Comparison of ENCODE assay signal across 38 mouse cellular contexts in genomic region chr13:23892592-23893268, GRCm38 (mm10). TPM values are rescaled to one million over a fixed set of nuclear protein-coding genes. Genes with fewer than 3 reads are reported as not detected.
DNase-seq lines count a peak whose midpoint lies in the region; ATAC-seq lines count a peak whose summit lies in the region.
"Had no signal": no experiment of that assay in that cellular context is flagged by ENCODE, and none has a peak within 500 bp of the region (broad histone marks: within the 10 kb centered on the region; RNA-seq: fewer than 3 reads in every experiment).

No protein-coding gene starts in this region.

- H3K4me2 ChIP-seq in midbrain, embryonic 16.5 days (ENCODE audit: low read length), result no peak overlapping the region
- H3K4me2 ChIP-seq in midbrain, embryonic 14.5 days (ENCODE audit: low read length), result peak overlapping the region; percentile 2; the same call in 1 of the 2 replicates
- H3K4me2 ChIP-seq: embryonic facial prominence, embryonic 12.5 days; heart, embryonic 12.5 days; limb, embryonic 15.5 days; neural tube, embryonic 13.5 days had no signal

- no peak overlapping the region for H3K27ac ChIP-seq in midbrain, embryonic 10.5 days (replicated peaks)
- H3K27ac ChIP-seq in midbrain, embryonic 16.5 days (ENCODE audit: low read length), result no peak overlapping the region
- H3K27ac ChIP-seq in midbrain, embryonic 14.5 days (replicated peaks; ENCODE audit: low read depth, low read length), result no peak overlapping the region
- H3K27ac ChIP-seq: embryonic facial prominence, embryonic 12.5 days; heart, adult 2 months; limb, embryonic 10.5 days; limb, embryonic 15.5 days; liver, embryonic 14.5 days; macrophage; neural tube, embryonic 13.5 days had no signal

- no peak overlapping the region for H3K9ac ChIP-seq in midbrain, embryonic 16.5 days (ENCODE audit: low read depth, low read length)
- H3K9ac ChIP-seq in midbrain, embryonic 14.5 days (replicated peaks; ENCODE audit: low read length), result no peak overlapping the region
- H3K9ac ChIP-seq: embryonic facial prominence, embryonic 12.5 days; heart, embryonic 12.5 days; limb, embryonic 15.5 days; liver, embryonic 14.5 days; neural tube, embryonic 13.5 days had no signal

- WGBS in midbrain, embryonic 10.5 days, result 18% methylated on average over 9 of the region's 9 CpGs
- WGBS in midbrain, embryonic 16.5 days, result 7% methylated on average over 9 of the region's 9 CpGs
- 8% methylated on average over 9 of the region's 9 CpGs for WGBS in midbrain, embryonic 14.5 days

- no peaks in the 10 kb centered on the region for H3K36me3 ChIP-seq in midbrain, embryonic 10.5 days
- no peaks in the 10 kb centered on the region for H3K36me3 ChIP-seq in midbrain, embryonic 16.5 days (ENCODE audit: control insufficient read depth, insufficient read depth, low read length)
- H3K36me3 ChIP-seq in midbrain, embryonic 14.5 days (ENCODE audit: control insufficient read depth, insufficient read depth, low read length), result no peaks in the 10 kb centered on the region
- H3K36me3 ChIP-seq: embryonic facial prominence, embryonic 12.5 days; heart, embryonic 12.5 days; limb, embryonic 10.5 days; limb, embryonic 15.5 days; neural tube, embryonic 13.5 days had no signal

- no peak overlapping the region for H3K4me3 ChIP-seq in midbrain, embryonic 10.5 days
- no peak overlapping the region for H3K4me3 ChIP-seq in midbrain, embryonic 16.5 days (ENCODE audit: low read depth, low read length)
- no peak overlapping the region for H3K4me3 ChIP-seq in midbrain, embryonic 14.5 days (replicated peaks; ENCODE audit: low read depth, low read length)
- H3K4me3 ChIP-seq: embryonic facial prominence, embryonic 12.5 days; heart, adult 2 months; heart, embryonic 12.5 days; limb, embryonic 10.5 days; limb, embryonic 15.5 days; myocyte; neural tube, embryonic 13.5 days had no signal

- H3K27me3 ChIP-seq in midbrain, embryonic 10.5 days (ENCODE audit: low read depth, poor library complexity, severe bottlenecking), result no peaks in the 10 kb centered on the region
- no peaks in the 10 kb centered on the region for H3K27me3 ChIP-seq in midbrain, embryonic 16.5 days (ENCODE audit: control insufficient read depth, insufficient read depth, low read depth, low read length)
- H3K27me3 ChIP-seq in midbrain, embryonic 14.5 days (ENCODE audit: control insufficient read depth, insufficient read depth, low read length), result no peaks in the 10 kb centered on the region
- H3K27me3 ChIP-seq: embryonic facial prominence, embryonic 12.5 days; limb, embryonic 15.5 days; neural tube, embryonic 13.5 days; Patski had no signal

- peak; percentile 1 to 11 for DNase-seq in cerebellum, postnatal 14 days
- DNase-seq in cerebellum, adult 9-10 months, result no peak
- DNase-seq in midbrain, embryonic 10.5 days (ENCODE audit: low spot score), result peak; percentile 29
- peak; percentile 44 for DNase-seq in midbrain, embryonic 14.5 days
- DNase-seq in retina, postnatal 7 days (ENCODE audit: low read depth, low spot score), result peak; percentile 31
- DNase-seq in adrenal gland, postnatal 14 days, result no peak
- DNase-seq: adrenal gland, postnatal 10 days; cerebellum, adult 11-12 months; cerebellum, postnatal 25 days; heart, adult 2 months; kidney, adult 9 months; kidney, postnatal 10 days; layer of hippocampus, adult 9-11 months; lung, adult 2 months; lung, postnatal 10 days; right cerebral cortex, postnatal 4 days; thymus, adult 2 months; thymus, postnatal 4 days had no signal

- H3K9me3 ChIP-seq in midbrain, embryonic 10.5 days (replicated peaks), result no peaks in the 10 kb centered on the region
- no peaks in the 10 kb centered on the region for H3K9me3 ChIP-seq in midbrain, embryonic 16.5 days (replicated peaks; ENCODE audit: control insufficient read depth, low read length, poor library complexity, severe bottlenecking)
- no peaks in the 10 kb centered on the region for H3K9me3 ChIP-seq in midbrain, embryonic 14.5 days (ENCODE audit: control insufficient read depth, low read length)
- H3K9me3 ChIP-seq: embryonic facial prominence, embryonic 12.5 days; heart, embryonic 12.5 days; limb, embryonic 10.5 days; limb, embryonic 15.5 days; neural tube, embryonic 13.5 days had no signal

- no peak for ATAC-seq in midbrain, embryonic 16.5 days
- peak; percentile 11; the same call in 1 of the 2 replicates for ATAC-seq in midbrain, embryonic 14.5 days (ENCODE audit: low FRiP score, low TSS enrichment)
- ATAC-seq: intestine, embryonic 16.5 days; Patski had no signal

- H3K4me1 ChIP-seq in midbrain, embryonic 10.5 days, result peaks cover 28% of the 10 kb centered on the region
- 0 out of 2 replicates have a peak, but pooled peaks cover 2% of the 10 kb centered on the region for H3K4me1 ChIP-seq in midbrain, embryonic 16.5 days (ENCODE audit: control insufficient read depth, insufficient read depth, low read length)
- H3K4me1 ChIP-seq in midbrain, embryonic 14.5 days (ENCODE audit: control insufficient read depth, insufficient read depth, low read length), result no peaks in the 10 kb centered on the region
- H3K4me1 ChIP-seq: limb, embryonic 15.5 days had no signal

RNA-seq across cellular contexts. Expression of gene Slc17a4, which starts 22.1 kb away (rescaled TPM):
- polyA plus RNA-seq in midbrain, embryonic 10.5 days (2016; fragmentation: Nextera tagmentation; extraction: Ambion mirVana), result not detected in 2 replicates
- polyA plus RNA-seq in midbrain, embryonic 16.5 days (2015; fragmentation: Nextera tagmentation; extraction: Ambion mirVana), result not detected in 2 replicates
- not detected in 2 replicates for polyA plus RNA-seq in midbrain, embryonic 14.5 days (2014; fragmentation: Nextera tagmentation; extraction: Ambion mirVana)
- 0.45 and 4.8 TPM in 2 replicates for total RNA-seq in adrenal gland, postnatal 14 days (2021)
- total RNA-seq: gastrocnemius, adult 8-10 months; gastrocnemius, postnatal 4 days; heart, adult 2 months; hematopoietic stem cell, adult 5-6 weeks; left cerebral cortex, postnatal 10 days; MEL had no signal
- polyA plus RNA-seq: embryonic facial prominence, embryonic 12.5 days; forebrain, embryonic 14.5 days; heart, adult 2 months; heart, embryonic 12.5 days; heart, postnatal 0 days; limb, embryonic 10.5 days; limb, embryonic 15.5 days; lung, adult 2 months; macrophage had no signal

RNA-seq across cellular contexts. Expression of gene Slc17a1, which starts 25.2 kb away (rescaled TPM):
- not detected in 2 replicates for polyA plus RNA-seq in midbrain, embryonic 10.5 days (2016; fragmentation: Nextera tagmentation; extraction: Ambion mirVana)
- polyA plus RNA-seq in midbrain, embryonic 16.5 days (2015; fragmentation: Nextera tagmentation; extraction: Ambion mirVana), result not detected in 2 replicates
- not detected in 2 replicates for polyA plus RNA-seq in midbrain, embryonic 14.5 days (2014; fragmentation: Nextera tagmentation; extraction: Ambion mirVana)
- 1.1 TPM in 1 of 2 replicates, not detected in the other for total RNA-seq in adrenal gland, postnatal 14 days (2021)
- total RNA-seq: gastrocnemius, adult 8-10 months; gastrocnemius, postnatal 4 days; heart, adult 2 months; hematopoietic stem cell, adult 5-6 weeks; left cerebral cortex, postnatal 10 days; MEL had no signal
- polyA plus RNA-seq: embryonic facial prominence, embryonic 12.5 days; forebrain, embryonic 14.5 days; heart, adult 2 months; heart, embryonic 12.5 days; heart, postnatal 0 days; large intestine, adult 2 months; limb, embryonic 10.5 days; limb, embryonic 15.5 days; lung, adult 2 months; macrophage; myocyte; neural tube, embryonic 13.5 days had no signal

RNA-seq across cellular contexts. Expression of gene Hist1h2ba, which starts 41.2 kb away (rescaled TPM):
- not detected in 2 replicates for polyA plus RNA-seq in midbrain, embryonic 10.5 days (2016; fragmentation: Nextera tagmentation; extraction: Ambion mirVana)
- polyA plus RNA-seq in midbrain, embryonic 16.5 days (2015; fragmentation: Nextera tagmentation; extraction: Ambion mirVana), result not detected in 2 replicates
- polyA plus RNA-seq in midbrain, embryonic 14.5 days (2014; fragmentation: Nextera tagmentation; extraction: Ambion mirVana), result not detected in 2 replicates
- not detected in 2 replicates for total RNA-seq in adrenal gland, postnatal 14 days (2021)
- total RNA-seq: adrenal gland, postnatal 10 days; gastrocnemius, adult 8-10 months; gastrocnemius, postnatal 4 days; heart, adult 2 months; hematopoietic stem cell, adult 5-6 weeks; left cerebral cortex, postnatal 10 days; MEL had no signal
- polyA plus RNA-seq: embryonic facial prominence, embryonic 12.5 days; forebrain, embryonic 14.5 days; heart, adult 2 months; heart, embryonic 12.5 days; heart, postnatal 0 days; intestine, embryonic 16.5 days; large intestine, adult 2 months; limb, embryonic 10.5 days; limb, embryonic 15.5 days; liver, embryonic 14.5 days; lung, adult 2 months; macrophage; myocyte; neural tube, embryonic 13.5 days; Patski; spleen, adult 2 months; thymus, adult 2 months had no signal

RNA-seq across cellular contexts. Expression of gene Hist1h2aa, which starts 41.5 kb away (rescaled TPM):
- polyA plus RNA-seq in midbrain, embryonic 10.5 days (2016; fragmentation: Nextera tagmentation; extraction: Ambion mirVana), result not detected in 2 replicates
- polyA plus RNA-seq in midbrain, embryonic 16.5 days (2015; fragmentation: Nextera tagmentation; extraction: Ambion mirVana), result not detected in 2 replicates
- polyA plus RNA-seq in midbrain, embryonic 14.5 days (2014; fragmentation: Nextera tagmentation; extraction: Ambion mirVana), result not detected in 2 replicates
- total RNA-seq in adrenal gland, postnatal 14 days (2021), result not detected in 2 replicates
- total RNA-seq: adrenal gland, postnatal 10 days; gastrocnemius, adult 8-10 months; gastrocnemius, postnatal 4 days; heart, adult 2 months; hematopoietic stem cell, adult 5-6 weeks; left cerebral cortex, postnatal 10 days; MEL had no signal
- polyA plus RNA-seq: embryonic facial prominence, embryonic 12.5 days; forebrain, embryonic 14.5 days; heart, adult 2 months; heart, embryonic 12.5 days; heart, postnatal 0 days; intestine, embryonic 16.5 days; large intestine, adult 2 months; limb, embryonic 10.5 days; limb, embryonic 15.5 days; liver, embryonic 14.5 days; lung, adult 2 months; macrophage; myocyte; neural tube, embryonic 13.5 days; Patski; spleen, adult 2 months; thymus, adult 2 months had no signal

RNA-seq across cellular contexts. Expression of gene Slc17a3, which starts 53.5 kb away (rescaled TPM):
- polyA plus RNA-seq in midbrain, embryonic 10.5 days (2016; fragmentation: Nextera tagmentation; extraction: Ambion mirVana), result not detected in 2 replicates
- polyA plus RNA-seq in midbrain, embryonic 16.5 days (2015; fragmentation: Nextera tagmentation; extraction: Ambion mirVana), result not detected in 2 replicates
- not detected in 2 replicates for polyA plus RNA-seq in midbrain, embryonic 14.5 days (2014; fragmentation: Nextera tagmentation; extraction: Ambion mirVana)
- 0.38 and 4.4 TPM in 2 replicates for total RNA-seq in adrenal gland, postnatal 14 days (2021)
- total RNA-seq: gastrocnemius, adult 8-10 months; heart, adult 2 months; hematopoietic stem cell, adult 5-6 weeks; MEL had no signal
- polyA plus RNA-seq: embryonic facial prominence, embryonic 12.5 days; forebrain, embryonic 14.5 days; heart, adult 2 months; heart, embryonic 12.5 days; heart, postnatal 0 days; large intestine, adult 2 months; limb, embryonic 10.5 days; lung, adult 2 months; macrophage; myocyte; neural tube, embryonic 13.5 days had no signal

Comparison
In these comparisons a context has a peak if more than half of its experiments do, and no peak if none do; other contexts are left out.
1. DNase-seq: peak in cerebellum, postnatal 14 days (2 of 2), midbrain, embryonic 10.5 days (single experiment), midbrain, embryonic 14.5 days (single experiment) and retina, postnatal 7 days (single experiment); none in cerebellum, adult 9-10 months (single experiment) and adrenal gland, postnatal 14 days (single experiment).